Mouse (Mus musculus) CH12.LX (cell line): ENCODE measurements at regions not wholly inside any gene's neighbourhood (a gene's known extent, or its start where the extent isn't known, plus 50 kb on each side); places are given as distances from the start of the nearest gene placed in this dataset.

ENCODE experiments used
- DNase-seq: peaks from one replicate; pipeline ENCODE4 v3.0.0-alpha.2; 2013; ENCODE audit errors: extremely low read depth
- H3K27ac ChIP-seq: 2 replicates; pipeline ENCODE4 v1.5.1; 2012; ENCODE audit warnings: low read depth, mild to moderate bottlenecking, control low read depth, moderate library complexity; ENCODE audit not compliant: insufficient read depth
- H3K27me3 ChIP-seq: replicated peaks from 2 replicates; pipeline ENCODE3; 2012; ENCODE audit warnings: inconsistent platforms
- H3K36me3 ChIP-seq, 2 experiments: replicated peaks in 1 of 2; 2 replicates each; pipeline versions ENCODE3 to v1.6.1; 2012; ENCODE audit warnings: inconsistent platforms in 1 of 2, low read length in 1 of 2, mild to moderate bottlenecking in 1 of 2, mixed read lengths in 1 of 2, moderate library complexity in 1 of 2; ENCODE audit not compliant: control insufficient read depth in 1 of 2, insufficient read depth in 1 of 2
- H3K4me1 ChIP-seq, 2 experiments: 2 replicates each; pipeline ENCODE4 v1.6.1; 2012; ENCODE audit warnings: inconsistent platforms in 1 of 2, moderate library complexity in 1 of 2; ENCODE audit not compliant: insufficient read depth in 2 of 2, control insufficient read depth in 1 of 2
- H3K4me2 ChIP-seq: 2 replicates; pipeline ENCODE4 v1.6.1; 2012; ENCODE audit warnings: low read depth, mild to moderate bottlenecking, control low read depth; ENCODE audit not compliant: poor library complexity, insufficient read depth, severe bottlenecking
- H3K4me3 ChIP-seq, 3 experiments: fragments of 150-350 bp in 1 of 3; sonication (generic) in 1 of 3; replicated peaks in 1 of 3; 2 replicates each; pipeline versions ENCODE3 to v1.5.1; 2011 to 2012; ENCODE audit warnings: low read depth in 2 of 3, low read length in 2 of 3, mild to moderate bottlenecking in 2 of 3, moderate library complexity in 2 of 3, control low read depth in 1 of 3, improper control_type of control experiment in 1 of 3, inconsistent platforms in 1 of 3, mixed read lengths in 1 of 3; ENCODE audit not compliant: poor library complexity in 1 of 3
- H3K79me2 ChIP-seq: replicated peaks from 2 replicates; pipeline ENCODE4 v1.6.1; 2012; ENCODE audit warnings: mild to moderate bottlenecking, moderate library complexity; ENCODE audit not compliant: control insufficient read depth, poor library complexity, insufficient read depth, severe bottlenecking; ENCODE audit errors: extremely low read depth
- H3K9ac ChIP-seq: 2 replicates; pipeline ENCODE4 v1.6.1; 2012; ENCODE audit warnings: low read depth, mild to moderate bottlenecking, control low read depth, moderate library complexity; ENCODE audit not compliant: insufficient read depth
- H3K9me3 ChIP-seq: replicated peaks from 2 replicates; pipeline ENCODE3; 2012; ENCODE audit warnings: low read length, inconsistent platforms, mixed read lengths
- BHLHE40 ChIP-seq: IDR thresholded peaks from 2 replicates; pipeline ENCODE4 v1.6.1; 2011; ENCODE audit warnings: mild to moderate bottlenecking, low read depth, low read length, improper control_type of control experiment
- CHD1 ChIP-seq: IDR thresholded peaks from 2 replicates; pipeline ENCODE4 v1.6.1; 2012; ENCODE audit warnings: low read depth, low read length, improper control_type of control experiment, inconsistent platforms
- E2F4 ChIP-seq: IDR thresholded peaks from 2 replicates; pipeline ENCODE4 v1.6.1; 2011; ENCODE audit warnings: low read depth, low read length, improper control_type of control experiment; ENCODE audit not compliant: insufficient replicate concordance
- ELF1 ChIP-seq: IDR thresholded peaks from 2 replicates; pipeline ENCODE4 v1.6.1; 2014; ENCODE audit warnings: low read depth, mild to moderate bottlenecking, inconsistent platforms, low read length, improper control_type of control experiment
- EP300 ChIP-seq: IDR thresholded peaks from 2 replicates; pipeline ENCODE4 v1.6.1; 2011; ENCODE audit warnings: low read length, improper control_type of control experiment
- ETS1 ChIP-seq: conservative IDR thresholded peaks from 2 replicates; pipeline ENCODE4 v1.6.1; 2012; ENCODE audit warnings: low read depth, mild to moderate bottlenecking, inconsistent platforms, low read length, improper control_type of control experiment, moderate library complexity
- GABPA ChIP-seq: IDR thresholded peaks from 2 replicates; pipeline ENCODE4 v1.6.1; 2012; ENCODE audit warnings: low read depth, low read length, improper control_type of control experiment, inconsistent platforms; ENCODE audit not compliant: insufficient replicate concordance
- HCFC1 ChIP-seq: IDR thresholded peaks from 2 replicates; pipeline ENCODE4 v1.6.1; 2012; ENCODE audit warnings: low read depth, mild to moderate bottlenecking, inconsistent platforms, low read length, improper control_type of control experiment
- IRF4 ChIP-seq: IDR thresholded peaks from 2 replicates; pipeline ENCODE4 v1.6.1; 2014; ENCODE audit warnings: low read depth, mild to moderate bottlenecking, inconsistent platforms, low read length, improper control_type of control experiment
- KAT2A ChIP-seq: IDR thresholded peaks from 2 replicates; pipeline ENCODE4 v1.6.1; 2012; ENCODE audit warnings: low read length, improper control_type of control experiment, inconsistent platforms; ENCODE audit not compliant: insufficient replicate concordance
- MEF2A ChIP-seq: IDR thresholded peaks from 2 replicates; pipeline ENCODE4 v1.6.1; 2014; ENCODE audit warnings: low read depth, mild to moderate bottlenecking, inconsistent platforms, low read length, improper control_type of control experiment, borderline replicate concordance
- POLR2A ChIP-seq: IDR thresholded peaks from 2 replicates; pipeline ENCODE4 v1.6.1; 2011; ENCODE audit warnings: low read depth, mild to moderate bottlenecking, improper control_type of control experiment, low read length
- POLR2AphosphoS2 ChIP-seq: IDR thresholded peaks from 2 replicates; pipeline ENCODE4 v1.6.1; 2011; ENCODE audit warnings: low read depth, low read length, improper control_type of control experiment
- TCF12 ChIP-seq: IDR thresholded peaks from 2 replicates; pipeline ENCODE4 v1.6.1; 2014; ENCODE audit warnings: low read depth, mild to moderate bottlenecking, inconsistent platforms, low read length, improper control_type of control experiment
- UBTF ChIP-seq: IDR thresholded peaks from 2 replicates; pipeline ENCODE4 v1.6.1; 2012; ENCODE audit warnings: low read depth, mild to moderate bottlenecking, inconsistent platforms, low read length, improper control_type of control experiment, moderate library complexity
- USF2 ChIP-seq: conservative IDR thresholded peaks from 2 replicates; pipeline ENCODE4 v1.6.1; 2011; ENCODE audit warnings: low read depth, low read length, improper control_type of control experiment
- ZC3H11A ChIP-seq: IDR thresholded peaks from 2 replicates; pipeline ENCODE4 v1.6.1; 2012; ENCODE audit warnings: low read depth, mild to moderate bottlenecking, inconsistent platforms, low read length, improper control_type of control experiment
- ZNF384 ChIP-seq: IDR thresholded peaks from 2 replicates; pipeline ENCODE4 v1.6.1; 2012; ENCODE audit warnings: low read depth, low read length, improper control_type of control experiment, inconsistent platforms
- dilution Hi-C: fragments of 300-500 bp; cut with MboI; formaldehyde crosslinking; loops from 2 replicates; pipeline ENCODE4 v1.14.3; 2020; ENCODE audit warnings: low sequenced_read_pairs; ENCODE audit not compliant: extremely low pct_unique_long_range_greater_than_20kb, extremely low pct_ligation_motif_present
- in situ Hi-C: fragments of 300-500 bp; cut with MboI; formaldehyde crosslinking; loops from 3 replicates; pipeline ENCODE4 v1.14.3; 2019; ENCODE audit warnings: low sequenced_read_pairs, low pct_ligation_motif_present, low pct_unique_long_range_greater_than_20kb, mixed read lengths

GRCm38 (mm10) chr14:45826023-45826422, 168.1 kb upstream of the Ddhd1 start:
- in situ Hi-C loops, result no loop called here
- Histone ChIP-seq H3K4me1 (no peaks in the 10 kb centered on the region; a peak in 1 of 4 replicates), H3K4me2 (no peak overlapping the region), H3K4me3 (no peak overlapping the region), H3K36me3 (no peaks in the 10 kb centered on the region), H3K27ac (no peak overlapping the region), H3K9ac (no peak overlapping the region), H3K9me3 (no peaks in the 10 kb centered on the region), H3K27me3 (no peaks in the 10 kb centered on the region), H3K79me2 (no peaks in the 10 kb centered on the region)
- TF ChIP-seq GABPA (no peak), MEF2A (no peak), CHD1 (no peak)
- DNase-seq, result no peak
- dilution Hi-C loops, result no loop called here

GRCm38 (mm10) chr14:45827096-45827495, 169.2 kb upstream of the Ddhd1 start:
- Histone ChIP-seq H3K9ac (no peak overlapping the region), H3K27ac (no peak overlapping the region), H3K4me2 (no peak overlapping the region), H3K36me3 (no peaks in the 10 kb centered on the region), H3K4me1 (no peaks in the 10 kb centered on the region), H3K27me3 (no peaks in the 10 kb centered on the region), H3K9me3 (no peaks in the 10 kb centered on the region), H3K79me2 (no peaks in the 10 kb centered on the region), H3K4me3 (no peak overlapping the region)
- no peak for TF ChIP-seq KAT2A
- TF ChIP-seq IRF4, result no peak
- no peak for TF ChIP-seq HCFC1
- TF ChIP-seq ZNF384, result no peak
- TF ChIP-seq POLR2A, result no peak
- TF ChIP-seq EP300, result no peak
- no peak for TF ChIP-seq BHLHE40
- no peak for TF ChIP-seq ETS1
- no peak for TF ChIP-seq POLR2AphosphoS2
- no peak for TF ChIP-seq UBTF
- no peak for TF ChIP-seq ELF1
- dilution Hi-C loops (no loop called here), in situ Hi-C loops (no loop called here)
- DNase-seq, result no peak

GRCm38 (mm10) chr14:45830457-45830856, 172.5 kb upstream of the Ddhd1 start:
- dilution Hi-C loops, result no loop called here
- H3K9me3 ChIP-seq, result no peaks in the 10 kb centered on the region
- H3K36me3 ChIP-seq, result no peaks in the 10 kb centered on the region
- H3K4me2 ChIP-seq, result no peak overlapping the region
- no peaks in the 10 kb centered on the region for H3K27me3 ChIP-seq
- peaks cover 0 to 4% of the 10 kb centered on the region in 2 experiments; a peak in 2 of 4 replicates for H3K4me1 ChIP-seq
- no peak overlapping the region for H3K4me3 ChIP-seq
- in situ Hi-C loops, result no loop called here
- TF ChIP-seq ZC3H11A (no peak), E2F4 (no peak), HCFC1 (no peak), TCF12 (no peak), USF2 (no peak), KAT2A (no peak)
- DNase-seq, result no peak
- H3K27ac ChIP-seq, result no peak overlapping the region
- H3K79me2 ChIP-seq, result no peaks in the 10 kb centered on the region
- no peak overlapping the region for H3K9ac ChIP-seq
